Mouse (Mus musculus) intestine, embryonic 15.5 days (tissue): Measurements from ENCODE around the gene Ttll3. TPM values are rescaled to one million over a fixed set of nuclear protein-coding genes. Genes with fewer than 3 reads are reported as not detected.

Experiments used
- ATAC-seq: fragments of 200-750 bp; cut with Nextera tagmentation; 2 replicates; pipeline ENCODE4 v1.8.0; 2017; ENCODE audit warnings: moderate TSS enrichment, moderate library complexity
- H3K27ac ChIP-seq: fragments of 300-500 bp; sonication (generic); 2 replicates; pipeline ENCODE4 v1.5.1; 2015; ENCODE audit warnings: mild to moderate bottlenecking, inconsistent platforms
- H3K27me3 ChIP-seq: fragments of 300-500 bp; sonication (generic); replicated peaks from 2 replicates; pipeline ENCODE4 v1.6.1; 2015; ENCODE audit warnings: inconsistent platforms
- H3K36me3 ChIP-seq: fragments of 300-500 bp; sonication (generic); 2 replicates; pipeline ENCODE4 v1.6.1; 2015; ENCODE audit warnings: inconsistent platforms
- H3K4me1 ChIP-seq: fragments of 300-500 bp; sonication (generic); replicated peaks from 2 replicates; pipeline ENCODE4 v1.6.1; 2015; ENCODE audit warnings: inconsistent platforms
- H3K4me2 ChIP-seq: fragments of 300-500 bp; sonication (generic); replicated peaks from 2 replicates; pipeline ENCODE4 v1.6.1; 2015; ENCODE audit warnings: mild to moderate bottlenecking, inconsistent platforms
- H3K4me3 ChIP-seq: fragments of 300-500 bp; sonication (generic); replicated peaks from 2 replicates; pipeline ENCODE4 v1.5.1; 2015; ENCODE audit warnings: inconsistent platforms
- H3K9ac ChIP-seq: fragments of 300-500 bp; sonication (generic); 2 replicates; pipeline ENCODE4 v1.6.1; 2015; ENCODE audit warnings: inconsistent platforms
- H3K9me3 ChIP-seq: fragments of 300-500 bp; sonication (generic); 2 replicates; pipeline ENCODE4 v1.6.1; 2016; ENCODE audit warnings: inconsistent platforms
- whole genome bisulfite sequencing: fragments of 180-500 bp; shearing (Covaris S2); methylation state at CpG from one replicate; pipeline ENCODE4 v1.1.7; 2015; 5-methylcytosine and 5-hydroxymethylcytosine counted together
- polyA plus RNA-seq: library from polyadenylated mRNA; unstranded; fragments of >200 nt; fragmentation: Nextera tagmentation; extraction: Ambion mirVana; gene quantifications from 2 replicates; pipeline ENCODE4 v1.2.1, GENCODE M21; 2015

Gene Ttll3
- polyA plus RNA-seq, 1 experiment from 2014 or later, result 3.7 TPM

GRCm38 (mm10) chr6:113444207-113444965 lies 55.3 kb downstream of the Ttll3 start:
- Histone ChIP-seq H3K27ac (no peak overlapping the region), H3K4me1 (peaks cover 5% of the 10 kb centered on the region; the same call in 1 of the 2 replicates), H3K36me3 (peaks cover 20% of the 10 kb centered on the region), H3K27me3 (no peaks in the 10 kb centered on the region), H3K9ac (no peak overlapping the region), H3K4me3 (no peak overlapping the region), H3K9me3 (no peaks in the 10 kb centered on the region), H3K4me2 (no peak overlapping the region)
- peak; percentile 39; the same call in 1 of the 2 replicates for ATAC-seq
- 70% methylated on average over 7 of the region's 8 CpGs for WGBS

DNA sequence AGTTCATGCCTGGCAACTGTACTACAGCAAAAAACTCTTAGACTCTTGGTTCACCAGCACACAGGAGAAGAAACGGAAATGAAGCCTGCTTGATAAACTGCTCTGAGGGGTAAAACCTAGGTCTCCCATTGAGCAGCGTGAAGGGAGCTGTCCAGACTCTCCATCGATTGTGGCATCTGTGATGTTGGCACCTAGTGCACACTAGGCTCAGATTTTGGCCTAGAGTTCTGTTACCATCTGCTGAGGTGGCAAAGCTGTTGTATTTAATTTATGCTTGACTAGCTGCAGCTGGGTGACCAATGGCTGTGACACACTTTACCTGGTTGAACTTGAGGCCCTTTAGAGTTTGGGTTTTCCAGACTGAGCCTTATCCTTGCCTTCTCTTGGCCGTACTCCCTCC lies 58.6 kb downstream of the Ttll3 start:
- no peaks in the 10 kb centered on the region for H3K27me3 ChIP-seq
- no peak overlapping the region for H3K9ac ChIP-seq
- no peak overlapping the region for H3K27ac ChIP-seq
- no peak for ATAC-seq
- H3K4me2 ChIP-seq, result no peak overlapping the region
- no peaks in the 10 kb centered on the region for H3K9me3 ChIP-seq
- H3K4me1 ChIP-seq, result peaks cover 5% of the 10 kb centered on the region; the same call in 1 of the 2 replicates
- peaks cover 20% of the 10 kb centered on the region for H3K36me3 ChIP-seq
- 95% methylated on average over 4 of the region's 4 CpGs for WGBS
- H3K4me3 ChIP-seq, result no peak overlapping the region

- Histone ChIP-seq H3K27ac (no peak overlapping the region), H3K4me3 (no peak overlapping the region), H3K36me3 (peaks cover 15% of the 10 kb centered on the region), H3K4me2 (no peak overlapping the region), H3K9me3 (no peaks in the 10 kb centered on the region), H3K9ac (no peak overlapping the region), H3K4me1 (no peaks in the 10 kb centered on the region), H3K27me3 (no peaks in the 10 kb centered on the region)
- no peak for ATAC-seq
- WGBS, result 67% methylated on average over 2 of the region's 2 CpGs
These were observed 62.8 kb downstream of the Ttll3 start for GRCm38 (mm10) chr6:113451839-113452238.

GRCm38 (mm10) chr6:113455007-113455406 lies 65.9 kb downstream of the Ttll3 start:
- Histone ChIP-seq H3K36me3 (no peaks in the 10 kb centered on the region), H3K9me3 (no peaks in the 10 kb centered on the region), H3K4me1 (no peaks in the 10 kb centered on the region), H3K9ac (no peak overlapping the region), H3K4me2 (no peak overlapping the region), H3K4me3 (no peak overlapping the region), H3K27me3 (no peaks in the 10 kb centered on the region), H3K27ac (no peak overlapping the region)
- 46% methylated on average over 5 of the region's 5 CpGs for WGBS
- peak; percentile 42; the same call in 1 of the 2 replicates for ATAC-seq

DNA sequence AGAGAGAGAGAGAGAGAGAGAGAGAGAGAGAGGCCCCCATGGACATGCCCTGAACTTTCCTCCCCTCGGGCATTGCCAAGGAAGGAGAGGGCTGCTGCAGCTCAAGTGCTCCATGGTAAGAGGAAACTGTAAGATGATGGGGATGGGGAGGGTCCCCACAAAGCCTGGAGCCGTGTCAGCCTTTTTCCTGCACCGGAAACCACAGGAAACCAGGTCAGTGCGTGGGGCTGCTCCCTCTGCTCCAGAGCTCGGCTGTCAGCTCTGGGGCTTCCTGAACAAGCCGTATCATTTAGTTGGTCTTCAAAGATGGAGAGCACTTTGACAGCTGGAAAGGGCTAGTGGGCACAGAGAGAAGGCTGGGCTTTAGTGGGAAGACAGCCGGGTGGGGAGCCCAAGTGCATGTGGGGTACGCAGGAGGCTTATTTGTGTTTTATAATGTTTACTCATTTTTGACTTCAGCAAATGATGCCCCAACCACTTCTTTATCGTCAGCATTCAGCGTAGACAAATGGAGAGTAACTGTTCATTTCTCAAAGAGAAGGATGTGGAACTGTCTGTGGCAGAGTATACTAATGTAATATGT lies 69.0 kb downstream of the Ttll3 start, which contains the start of gene Il17re:
Gene Il17re, plus strand, starts transcription at position 533 of the 583 bp plus-strand sequence.
- 59% methylated on average over 10 of the region's 10 CpGs for WGBS
- Histone ChIP-seq H3K4me1 (no peaks in the 10 kb centered on the region), H3K36me3 (no peaks in the 10 kb centered on the region), H3K4me2 (peak within 1 kb of the TSS; percentile 42), H3K27ac (peak within 1 kb of the TSS; percentile 59; the same call in 1 of the 2 replicates), H3K9ac (0 out of 2 replicates have a peak within 1 kb of the TSS, but pooled peaks have one; percentile 23), H3K27me3 (no peaks in the 10 kb centered on the region), H3K9me3 (no peaks in the 10 kb centered on the region), H3K4me3 (peak within 1 kb of the TSS; percentile 17; the same call in 1 of the 2 replicates)
- no peak for ATAC-seq

- peak overlapping the region; percentile 17; the same call in 1 of the 2 replicates for H3K4me3 ChIP-seq
- no peaks in the 10 kb centered on the region for H3K27me3 ChIP-seq
- peak overlapping the region; percentile 42 for H3K4me2 ChIP-seq
- H3K9ac ChIP-seq, result 0 out of 2 replicates have a peak overlapping the region, but pooled peaks have one; percentile 23
- no peaks in the 10 kb centered on the region for H3K9me3 ChIP-seq
- 42% methylated on average over 10 of the region's 10 CpGs for WGBS
- H3K4me1 ChIP-seq, result no peaks in the 10 kb centered on the region
- H3K27ac ChIP-seq, result peak overlapping the region; percentile 59; the same call in 1 of the 2 replicates
- peak; percentile 92 for ATAC-seq
- H3K36me3 ChIP-seq, result no peaks in the 10 kb centered on the region
These were observed 69.6 kb downstream of the Ttll3 start for GRCm38 (mm10) chr6:113458635-113459034.

- Histone ChIP-seq H3K9ac (no peak overlapping the region), H3K4me2 (no peak overlapping the region), H3K27ac (no peak overlapping the region), H3K36me3 (no peaks in the 10 kb centered on the region), H3K4me3 (no peak overlapping the region), H3K4me1 (peaks cover 3% of the 10 kb centered on the region; the same call in 1 of the 2 replicates), H3K27me3 (no peaks in the 10 kb centered on the region), H3K9me3 (no peaks in the 10 kb centered on the region)
- WGBS, result 68% methylated on average over 7 of the region's 7 CpGs
- ATAC-seq, result no peak
These were observed 75.0 kb downstream of the Ttll3 start for GRCm38 (mm10) chr6:113464040-113464439.

Other genes starting within 250 kb of the Ttll3 start
- gene Lhfpl4, start 193.9 kb upstream of the Ttll3 start, polyA plus RNA-seq, result 1.7 and 2.3 TPM in 2 replicates
- gene Mtmr14, start 151.4 kb upstream of the Ttll3 start, polyA plus RNA-seq, result 31.9 and 32.2 TPM in 2 replicates
- 0.14 TPM in 1 of 2 replicates, not detected in the other for gene Cpne9, start 107.0 kb upstream of the Ttll3 start, polyA plus RNA-seq
- gene Brpf1, start 82.1 kb upstream of the Ttll3 start, polyA plus RNA-seq, result 13.6 and 15.3 TPM in 2 replicates
- 11.3 and 13.3 TPM in 2 replicates for gene Ogg1, start 62.3 kb upstream of the Ttll3 start, polyA plus RNA-seq
- 75.2 and 75.4 TPM in 2 replicates for gene Camk1, start 45.3 kb upstream of the Ttll3 start, polyA plus RNA-seq
- gene Tada3, start 11.4 kb upstream of the Ttll3 start, polyA plus RNA-seq, result 41.3 and 44.0 TPM in 2 replicates
- 414 and 427 TPM in 2 replicates for gene Arpc4, start 11.1 kb upstream of the Ttll3 start, polyA plus RNA-seq
- gene Rpusd3, start 30.1 kb downstream of the Ttll3 start, polyA plus RNA-seq, result 24.3 and 25.6 TPM in 2 replicates
- 11.8 and 12.8 TPM in 2 replicates for gene Cidec, start 46.5 kb downstream of the Ttll3 start, polyA plus RNA-seq
- gene Jagn1, start 53.3 kb downstream of the Ttll3 start, polyA plus RNA-seq, result 83.8 and 87.7 TPM in 2 replicates
- 7.8 and 8.4 TPM in 2 replicates for gene Il17re, start 69.2 kb downstream of the Ttll3 start, polyA plus RNA-seq
- gene Il17rc, start 82.2 kb downstream of the Ttll3 start, polyA plus RNA-seq, result 26.6 and 27.2 TPM in 2 replicates
- 21.9 and 22.7 TPM in 2 replicates for gene Creld1, start 94.0 kb downstream of the Ttll3 start, polyA plus RNA-seq
- gene Prrt3, start 112.7 kb downstream of the Ttll3 start, polyA plus RNA-seq, result 0.43 and 0.45 TPM in 2 replicates
- 84.2 and 88.3 TPM in 2 replicates for gene Emc3, start 142.4 kb downstream of the Ttll3 start, polyA plus RNA-seq
- gene Fancd2, start 142.4 kb downstream of the Ttll3 start, polyA plus RNA-seq, result 9.6 and 10.3 TPM in 2 replicates
- 0.13 TPM in 1 of 2 replicates, not detected in the other for gene Fancd2os, start 211.5 kb downstream of the Ttll3 start, polyA plus RNA-seq
- gene Brk1, start 215.5 kb downstream of the Ttll3 start, polyA plus RNA-seq, result 198 and 201 TPM in 2 replicates
- gene Vhl, start 234.7 kb downstream of the Ttll3 start, polyA plus RNA-seq, result 33.3 and 37.5 TPM in 2 replicates
- gene Irak2, start 249.2 kb downstream of the Ttll3 start, polyA plus RNA-seq, result 11.0 and 13.9 TPM in 2 replicates